Mouse (Mus musculus) olfactory bulb, adult 2 months (tissue): Measurements from ENCODE around the gene Crtc1.

Experiments used
- CTCF ChIP-seq: fragments of 200-500 bp; IDR thresholded peaks from 2 replicates; pipeline ENCODE4 v1.5.1; 2012; ENCODE audit warnings: low read depth, mild to moderate bottlenecking, low read length, moderate library complexity; ENCODE audit not compliant: insufficient read depth
- POLR2A ChIP-seq: fragments of 200-500 bp; IDR thresholded peaks from 2 replicates; pipeline ENCODE4 v1.6.1; 2012; ENCODE audit warnings: mild to moderate bottlenecking, low read depth, low read length, moderate library complexity; ENCODE audit not compliant: insufficient read depth

DNA sequence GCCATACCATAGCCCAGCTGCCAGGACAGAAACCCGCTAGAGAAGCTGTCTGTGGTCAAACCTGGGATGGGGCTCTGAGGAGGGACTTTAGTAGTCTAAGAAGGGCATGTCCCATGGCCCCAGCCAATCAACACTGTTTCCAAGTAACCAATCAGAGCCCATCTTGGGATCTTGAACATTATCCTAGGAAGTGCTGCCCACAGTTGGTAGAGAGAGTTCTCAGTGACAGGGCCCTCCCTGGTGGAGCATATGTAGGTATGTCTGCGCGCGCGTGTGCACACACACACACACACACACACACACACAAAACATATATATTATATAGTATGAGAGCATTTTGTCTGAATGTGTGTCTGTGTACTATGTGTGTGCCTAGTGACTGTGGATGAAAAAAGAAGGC is 46.3 kb downstream of the Crtc1 start:
- no peak for TF ChIP-seq CTCF
- TF ChIP-seq POLR2A: no peak
